Mouse (Mus musculus): Measurements from ENCODE around the gene Krtap1-5.
A peak's percentile ranks its signal among the peaks of the same experiment; 100 is the strongest.

Krtap1-5 gene

GRCm38 (mm10) chr11:99539721-99540120, 41.1 kb downstream of the Krtap1-5 start:
- DNase-seq = peak; percentile 74
